Mouse (Mus musculus) megakaryocyte, embryonic 14.5 days (primary cell): ENCODE results near the gene Gpr25.

Experiments used
- FLI1 ChIP-seq: IDR thresholded peaks from 2 replicates; pipeline ENCODE4 v1.6.1; 2012; ENCODE audit warnings: low read length, inconsistent platforms, mixed read lengths
- GATA1 ChIP-seq: IDR thresholded peaks from 3 replicates; pipeline ENCODE4 v1.6.1; 2012; ENCODE audit warnings: mixed read lengths, low read length, inconsistent platforms, borderline replicate concordance

DNA sequence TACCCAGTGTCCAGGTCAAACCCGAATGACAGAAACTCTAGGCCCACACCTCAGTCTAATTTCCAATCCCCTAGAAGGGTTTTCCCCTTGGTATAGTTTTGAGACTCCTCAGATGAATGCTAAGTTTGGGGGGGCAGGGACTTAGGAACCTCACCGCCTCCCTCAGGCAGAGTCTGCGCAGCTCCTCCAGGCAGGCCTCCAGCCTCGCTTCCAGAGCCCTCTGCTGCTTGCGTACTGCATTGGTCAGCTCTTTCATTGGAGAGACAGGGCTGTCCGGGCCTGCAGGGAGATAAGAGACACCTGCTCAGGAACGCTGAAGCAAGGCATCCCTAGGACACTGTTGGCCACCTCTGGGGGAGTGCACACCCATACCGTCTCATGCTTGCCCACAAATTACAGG is 34.0 kb downstream of the Gpr25 start:
- TF ChIP-seq GATA1, result no peak
- no peak for TF ChIP-seq FLI1
